Mouse (Mus musculus): ENCODE results near the gene Mybph. TPM values are rescaled to one million over a fixed set of nuclear protein-coding genes. Genes with fewer than 3 reads are reported as not detected.

Mybph gene
- polyA plus RNA-seq (2012; rRNA removed; ENCODE audit: low replicate concordance), result 0.06 TPM in 1 of 2 replicates, not detected in the other

DNA sequence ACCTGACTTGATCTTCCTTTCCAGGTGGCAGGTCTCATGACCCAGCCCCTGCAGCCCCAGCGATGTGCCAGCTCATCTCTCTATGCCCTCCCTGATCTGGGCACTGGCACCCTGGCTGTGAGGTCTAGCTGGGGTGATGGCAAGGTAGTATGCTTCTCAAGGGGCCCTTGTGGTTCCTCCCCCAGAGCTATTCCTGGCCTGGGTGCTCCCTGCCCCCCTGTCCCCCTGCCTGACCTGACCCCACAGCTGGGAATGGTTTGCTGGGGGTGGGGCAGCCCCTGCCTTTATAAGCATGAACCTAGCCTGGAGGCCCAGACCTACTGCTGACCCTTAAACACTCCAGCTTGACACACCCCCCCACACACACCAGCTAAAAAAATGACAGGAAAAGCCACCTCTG lies at the start of gene Mybph:
TSS of gene Mybph (plus strand) at position 323 of the 400 bp plus-strand sequence.

DNA sequence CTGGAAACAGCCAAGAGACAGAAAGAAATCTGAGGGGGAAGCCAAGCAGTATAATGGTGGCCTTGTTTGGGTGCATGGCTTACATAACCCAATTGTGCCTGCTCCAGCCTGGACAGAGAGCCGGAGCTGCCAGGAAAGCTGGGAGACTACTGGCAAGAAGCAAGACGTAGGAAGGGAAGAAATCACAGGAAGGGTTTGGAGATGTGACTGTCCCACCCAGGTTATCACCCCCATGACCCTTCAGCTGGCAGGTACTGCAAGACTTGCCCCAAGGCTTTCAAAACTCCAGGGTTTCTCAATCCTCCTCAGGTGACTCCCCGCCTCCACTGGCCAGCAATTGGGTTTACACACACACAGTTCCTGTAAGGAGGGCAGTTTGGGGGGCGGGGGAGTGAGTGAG lies 11.2 kb upstream of the Mybph start, which contains the start of gene Chil1:
TSS of gene Chil1 (plus strand) at position 152 of the 400 bp plus-strand sequence.

DNA sequence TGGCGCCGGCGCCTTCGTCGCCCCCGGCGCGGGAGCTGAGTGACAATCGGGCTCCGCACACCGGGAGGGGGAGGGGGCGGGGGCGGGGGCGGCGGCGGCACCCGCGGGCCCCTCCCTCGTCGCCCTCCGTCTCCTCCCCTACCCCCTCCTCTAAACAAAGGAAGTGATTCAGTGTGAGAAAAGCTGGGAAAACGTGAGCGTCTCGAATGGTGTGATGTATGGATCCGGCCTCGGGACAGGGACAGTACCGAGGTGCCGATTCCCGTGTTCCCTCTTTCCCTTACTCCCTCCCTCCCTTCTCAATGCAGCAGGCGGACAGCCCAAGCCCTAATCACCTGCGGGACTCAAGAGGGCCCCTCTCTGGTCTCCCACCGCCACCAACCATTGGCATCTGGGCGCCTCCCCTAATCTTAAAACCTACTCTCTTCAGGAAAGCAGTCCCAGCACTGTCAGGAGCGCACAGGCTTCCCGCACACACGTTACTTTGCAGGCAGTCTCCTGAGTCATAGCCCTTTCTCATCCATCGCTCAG lies 42.2 kb downstream of the Mybph start, which contains the start of gene Adora1:
TSS of gene Adora1 (minus strand) at position 41 of the 531 bp plus-strand sequence.

Other genes with a start within 250 kb of the Mybph start
- gene Fmod, start 156.2 kb upstream of the Mybph start, polyA plus RNA-seq (2012; rRNA removed; ENCODE audit: low replicate concordance), result 0.65 and 1.0 TPM in 2 replicates
- 44.9 and 70.6 TPM in 2 replicates for gene Btg2, start 114.3 kb upstream of the Mybph start, polyA plus RNA-seq (2012; rRNA removed; ENCODE audit: low replicate concordance)
- 1.0 TPM in 1 of 2 replicates, not detected in the other for gene Chit1, start 82.2 kb upstream of the Mybph start, polyA plus RNA-seq (2012; rRNA removed; ENCODE audit: low replicate concordance)
- gene Chil1, start 11.3 kb upstream of the Mybph start, polyA plus RNA-seq (2012; rRNA removed; ENCODE audit: low replicate concordance), result 0.18 and 0.32 TPM in 2 replicates
- 0.95 and 1.8 TPM in 2 replicates for gene Adora1, start 42.0 kb downstream of the Mybph start, polyA plus RNA-seq (2012; rRNA removed; ENCODE audit: low replicate concordance)
- gene Myog, start 96.5 kb downstream of the Mybph start, polyA plus RNA-seq (2012; rRNA removed; ENCODE audit: low replicate concordance), result not detected in 2 replicates
- 7.8 and 11.5 TPM in 2 replicates for gene Ppfia4, start 139.5 kb downstream of the Mybph start, polyA plus RNA-seq (2012; rRNA removed; ENCODE audit: low replicate concordance)
- 83.7 and 107 TPM in 2 replicates for gene Tmem183a, start 168.5 kb downstream of the Mybph start, polyA plus RNA-seq (2012; rRNA removed; ENCODE audit: low replicate concordance)
- gene 4933406M09Rik, start 192.5 kb downstream of the Mybph start, polyA plus RNA-seq (2012; rRNA removed; ENCODE audit: low replicate concordance), result not detected in 2 replicates
- gene Cyb5r1, start 212.1 kb downstream of the Mybph start, polyA plus RNA-seq (2012; rRNA removed; ENCODE audit: low replicate concordance), result 17.3 and 43.0 TPM in 2 replicates
- gene Adipor1, start 221.9 kb downstream of the Mybph start, polyA plus RNA-seq (2012; rRNA removed; ENCODE audit: low replicate concordance), result 118 and 137 TPM in 2 replicates